Mouse (Mus musculus) midbrain, embryonic 10.5 days (tissue): ENCODE measurements at regions not wholly inside any gene's neighbourhood (a gene's known extent, or its start where the extent isn't known, plus 50 kb on each side); places are given as distances from the start of the nearest gene placed in this dataset.
"Not testable (repeated sequence)": the region's sequence is repeated elsewhere in the genome, so short reads cannot be mapped to it uniquely, and the experiment has no call there.

Experiments used
- DNase-seq: peaks from one replicate; pipeline ENCODE4 v3.0.0-alpha.2; 2017; ENCODE audit warnings: low spot score
- H3K27ac ChIP-seq: fragments of 300-500 bp; sonication (generic); replicated peaks from 2 replicates; pipeline ENCODE4 v1.5.1; 2016; ENCODE audit warnings: mild to moderate bottlenecking
- H3K27me3 ChIP-seq: fragments of 300-500 bp; sonication (generic); 2 replicates; pipeline ENCODE4 v1.6.1; 2016; ENCODE audit warnings: low read depth, mild to moderate bottlenecking; ENCODE audit not compliant: poor library complexity, severe bottlenecking
- H3K36me3 ChIP-seq: fragments of 300-500 bp; sonication (generic); 2 replicates; pipeline ENCODE4 v1.6.1; 2016; ENCODE audit warnings: mild to moderate bottlenecking, moderate library complexity
- H3K4me1 ChIP-seq: fragments of 300-500 bp; sonication (generic); 2 replicates; pipeline ENCODE4 v1.6.1; 2016
- H3K4me3 ChIP-seq: fragments of 300-500 bp; sonication (generic); 2 replicates; pipeline ENCODE4 v1.5.1; 2016; ENCODE audit warnings: mild to moderate bottlenecking, moderate library complexity
- H3K9me3 ChIP-seq: fragments of 300-500 bp; sonication (generic); replicated peaks from 2 replicates; pipeline ENCODE4 v1.6.1; 2016; ENCODE audit warnings: mild to moderate bottlenecking
- WGBS: fragments of 180-500 bp; shearing (Covaris S2); methylation state at CpG from one replicate; pipeline ENCODE4 v1.1.7; 2016; 5-methylcytosine and 5-hydroxymethylcytosine counted together

DNA sequence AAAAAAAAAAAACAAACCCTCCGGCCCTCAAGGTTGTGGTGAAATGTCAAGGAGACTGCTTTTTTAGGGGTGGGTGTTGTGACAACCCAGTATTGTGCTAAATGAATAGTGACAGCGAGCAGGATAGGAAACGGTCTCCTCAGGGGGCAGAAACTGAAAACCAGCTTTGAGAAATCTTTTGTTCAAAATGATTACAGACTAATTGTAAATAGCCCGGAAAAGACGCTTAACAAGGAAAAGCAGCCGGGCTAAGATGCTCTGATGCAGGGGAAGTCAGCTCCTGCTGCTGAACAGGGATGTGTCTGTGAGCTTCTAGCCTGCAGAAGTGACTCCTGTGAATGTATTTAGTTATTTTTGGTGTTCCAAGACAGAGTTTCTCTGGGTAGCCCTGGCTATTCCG is 118.5 kb downstream of the Phlda1 start:
- Histone ChIP-seq H3K27ac (no peak overlapping the region), H3K27me3 (peaks cover 80% of the 10 kb centered on the region), H3K36me3 (no peaks in the 10 kb centered on the region), H3K4me1 (peaks cover 10% of the 10 kb centered on the region), H3K4me3 (no peak overlapping the region), H3K9me3 (no peaks in the 10 kb centered on the region)
- DNase-seq, result no peak
- WGBS, result 23% methylated on average over 7 of the region's 7 CpGs

- Histone ChIP-seq H3K27ac (no peak overlapping the region), H3K4me1 (peaks cover 10% of the 10 kb centered on the region), H3K4me3 (no peak overlapping the region), H3K27me3 (peaks cover 74% of the 10 kb centered on the region), H3K36me3 (no peaks in the 10 kb centered on the region), H3K9me3 (no peaks in the 10 kb centered on the region)
- WGBS, result 96% methylated on average over 11 of the region's 11 CpGs
- DNase-seq, result no peak
Observed at GRCm38 (mm10) chr10:111625573-111625972, 119.5 kb downstream of the Phlda1 start.

- no peak for DNase-seq
- no peaks in the 10 kb centered on the region for H3K36me3 ChIP-seq
- H3K4me3 ChIP-seq, result no peak overlapping the region
- no peaks in the 10 kb centered on the region for H3K9me3 ChIP-seq
- 93% methylated on average over 6 of the region's 6 CpGs for WGBS
- H3K27me3 ChIP-seq, result peaks cover 69% of the 10 kb centered on the region
- no peak overlapping the region for H3K27ac ChIP-seq
- H3K4me1 ChIP-seq, result peaks cover 10% of the 10 kb centered on the region
Observed at GRCm38 (mm10) chr10:111626009-111626408, 119.9 kb downstream of the Phlda1 start.

DNA sequence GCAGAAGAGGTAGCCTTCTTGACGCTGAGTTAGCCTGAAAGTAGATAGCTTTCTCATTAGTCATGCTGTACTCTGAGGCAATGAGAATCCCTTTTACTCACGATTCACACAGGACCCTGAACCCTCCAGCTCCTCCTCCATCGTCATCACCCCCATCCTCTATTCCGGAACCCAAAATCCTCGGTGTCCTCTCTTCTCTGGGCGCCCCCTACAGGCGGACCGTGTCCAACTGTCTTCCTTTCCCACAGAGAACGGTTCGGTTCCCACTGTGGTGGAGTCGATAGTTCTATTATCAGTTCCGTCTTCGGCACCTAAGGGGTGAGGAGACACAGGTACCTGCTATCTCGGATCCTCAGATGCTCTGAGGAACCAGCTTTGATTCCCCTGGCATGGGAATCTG is 130.2 kb downstream of the Phlda1 start:
- Histone ChIP-seq H3K9me3 (no peaks in the 10 kb centered on the region), H3K4me3 (no peak overlapping the region), H3K27me3 (no peaks in the 10 kb centered on the region), H3K27ac (no peak overlapping the region), H3K36me3 (no peaks in the 10 kb centered on the region), H3K4me1 (no peaks in the 10 kb centered on the region)
- DNase-seq, result no peak
- 61% methylated on average over 14 of the region's 14 CpGs for WGBS

DNA sequence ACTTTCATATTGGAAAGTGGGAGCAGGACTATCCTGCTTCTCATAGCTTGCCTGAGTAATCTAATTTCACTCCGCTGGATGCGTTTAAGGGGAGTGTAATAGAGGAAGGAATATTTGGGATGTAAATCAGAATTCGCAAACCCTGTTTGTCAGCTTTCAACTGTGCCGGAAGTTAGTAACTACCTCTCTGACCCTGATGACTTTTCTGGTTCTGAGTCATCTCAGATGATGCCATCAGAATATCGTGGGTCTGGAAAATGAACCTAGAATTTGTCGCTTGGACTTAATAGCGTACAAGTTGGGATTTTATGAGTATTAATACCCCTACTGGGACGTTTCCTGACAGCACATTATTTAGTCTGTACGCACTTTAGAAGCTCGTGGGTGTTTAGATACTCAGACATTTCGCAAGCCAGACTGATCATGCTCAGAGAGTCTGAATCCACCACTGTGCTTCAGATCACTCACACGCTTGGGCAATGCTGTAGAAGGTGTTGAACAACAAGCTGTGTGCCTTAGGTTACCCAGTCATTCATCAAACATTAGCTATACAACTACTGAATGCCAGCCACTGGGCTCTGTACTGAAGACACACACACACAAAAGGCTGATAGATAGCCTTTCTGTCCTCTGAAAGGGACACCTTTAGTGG is 131.1 kb downstream of the Phlda1 start:
- no peaks in the 10 kb centered on the region for H3K4me1 ChIP-seq
- no peaks in the 10 kb centered on the region for H3K9me3 ChIP-seq
- DNase-seq, result no peak
- 93% methylated on average over 12 of the region's 12 CpGs for WGBS
- no peak overlapping the region for H3K4me3 ChIP-seq
- H3K27ac ChIP-seq, result no peak overlapping the region
- no peaks in the 10 kb centered on the region for H3K36me3 ChIP-seq
- H3K27me3 ChIP-seq, result no peaks in the 10 kb centered on the region

- Histone ChIP-seq H3K27ac (no peak overlapping the region), H3K9me3 (no peaks in the 10 kb centered on the region), H3K27me3 (no peaks in the 10 kb centered on the region), H3K36me3 (no peaks in the 10 kb centered on the region), H3K4me3 (no peak overlapping the region), H3K4me1 (no peaks in the 10 kb centered on the region)
- WGBS, result 89% methylated on average over 7 of the region's 7 CpGs
- no peak for DNase-seq
Observed at GRCm38 (mm10) chr10:111639866-111640265, 133.8 kb downstream of the Phlda1 start.

- Histone ChIP-seq H3K4me1 (no peaks in the 10 kb centered on the region), H3K27me3 (no peaks in the 10 kb centered on the region), H3K36me3 (no peaks in the 10 kb centered on the region), H3K4me3 (no peak overlapping the region), H3K9me3 (no peaks in the 10 kb centered on the region), H3K27ac (no peak overlapping the region)
- DNase-seq, result no peak
- WGBS, result 78% methylated on average over 2 of the region's 2 CpGs
Observed at GRCm38 (mm10) chr10:111642683-111643082, 136.6 kb downstream of the Phlda1 start.

- WGBS, result 91% methylated on average over 2 of the region's 2 CpGs
- H3K27me3 ChIP-seq, result peaks cover 63% of the 10 kb centered on the region
Observed at GRCm38 (mm10) chr10:111653773-111654172, 147.7 kb downstream of the Phlda1 start.

DNA sequence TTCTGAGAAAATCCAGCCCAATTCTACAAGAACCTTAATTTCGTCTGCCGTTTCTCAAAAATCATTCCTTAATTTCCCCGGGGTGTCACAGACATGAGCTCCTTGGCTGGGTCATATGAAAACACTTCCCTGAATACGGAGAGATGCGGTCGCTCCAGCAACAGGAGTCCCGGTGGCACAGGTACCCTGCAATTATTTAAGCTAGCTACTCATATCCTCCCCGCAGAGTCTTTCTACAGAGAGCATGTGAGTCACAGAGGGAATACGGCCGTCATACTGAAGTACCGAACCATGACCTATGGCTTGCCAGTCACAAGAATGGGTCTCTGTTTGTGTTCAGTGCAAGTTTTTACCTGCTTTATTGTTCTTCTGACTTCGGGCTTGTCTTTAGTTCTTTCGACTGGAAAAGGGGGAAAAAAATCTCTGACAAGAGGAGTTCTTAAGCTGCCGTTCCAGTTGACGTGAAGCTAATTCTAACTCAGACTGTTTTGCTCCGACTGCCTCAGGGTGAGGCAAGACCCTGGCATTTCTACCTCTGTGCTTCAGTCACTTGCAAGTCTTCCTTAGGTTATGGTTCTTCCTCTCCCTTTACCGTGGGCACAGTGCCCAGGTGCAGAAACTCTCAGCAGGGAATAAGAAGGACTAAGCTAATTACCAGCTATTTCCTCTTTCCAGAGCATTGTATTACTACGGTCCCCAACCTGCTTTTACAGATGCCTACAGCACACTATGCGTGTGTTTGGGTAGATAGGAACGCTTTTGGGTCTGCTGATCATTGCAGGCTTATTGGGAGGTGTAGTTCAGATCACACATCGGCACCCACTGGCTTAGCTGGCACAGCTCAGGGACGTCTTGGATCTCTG is 148.5 kb downstream of the Phlda1 start:
- no peaks in the 10 kb centered on the region for H3K9me3 ChIP-seq
- no peak overlapping the region for H3K27ac ChIP-seq
- H3K4me1 ChIP-seq, result peaks cover 19% of the 10 kb centered on the region
- DNase-seq, result no peak
- peaks cover 66% of the 10 kb centered on the region for H3K27me3 ChIP-seq
- WGBS, result 69% methylated on average over 22 of the region's 22 CpGs
- no peak overlapping the region for H3K4me3 ChIP-seq
- no peaks in the 10 kb centered on the region for H3K36me3 ChIP-seq

More at GRCm38 (mm10) chr10:111653773-111654172, 147.7 kb downstream of the Phlda1 start:
- not testable (repeated sequence) for DNase-seq, H3K4me3 ChIP-seq, H3K36me3 ChIP-seq, H3K9me3 ChIP-seq, H3K27ac ChIP-seq
- peaks cover 13% of the 10 kb centered on the region for H3K4me1 ChIP-seq

DNA sequence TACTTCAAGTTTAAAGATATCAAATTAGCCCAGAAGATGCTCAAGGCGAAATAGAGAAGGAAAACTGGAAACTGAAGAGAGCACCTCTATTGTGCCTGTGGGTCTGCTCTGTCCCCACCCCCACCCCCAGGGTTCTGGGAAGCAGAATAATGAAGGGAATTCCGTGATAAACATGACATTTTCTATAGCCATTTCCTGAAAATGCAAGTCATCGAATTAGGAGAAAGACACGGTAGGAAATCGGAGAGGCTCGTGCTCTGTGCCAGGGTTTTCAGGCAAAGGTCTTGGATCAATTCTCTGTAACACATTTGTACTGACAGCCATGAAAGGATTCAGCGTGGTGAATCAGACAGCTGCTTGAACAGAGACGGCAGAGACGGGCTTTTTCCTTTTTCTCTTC is 152.7 kb downstream of the Phlda1 start:
- no peaks in the 10 kb centered on the region for H3K9me3 ChIP-seq
- no peaks in the 10 kb centered on the region for H3K36me3 ChIP-seq
- H3K4me3 ChIP-seq, result no peak overlapping the region
- no peak overlapping the region for H3K27ac ChIP-seq
- peaks cover 26% of the 10 kb centered on the region for H3K4me1 ChIP-seq
- DNase-seq, result peak; percentile 44
- H3K27me3 ChIP-seq, result peaks cover 94% of the 10 kb centered on the region
- 40% methylated on average over 9 of the region's 9 CpGs for WGBS

DNA sequence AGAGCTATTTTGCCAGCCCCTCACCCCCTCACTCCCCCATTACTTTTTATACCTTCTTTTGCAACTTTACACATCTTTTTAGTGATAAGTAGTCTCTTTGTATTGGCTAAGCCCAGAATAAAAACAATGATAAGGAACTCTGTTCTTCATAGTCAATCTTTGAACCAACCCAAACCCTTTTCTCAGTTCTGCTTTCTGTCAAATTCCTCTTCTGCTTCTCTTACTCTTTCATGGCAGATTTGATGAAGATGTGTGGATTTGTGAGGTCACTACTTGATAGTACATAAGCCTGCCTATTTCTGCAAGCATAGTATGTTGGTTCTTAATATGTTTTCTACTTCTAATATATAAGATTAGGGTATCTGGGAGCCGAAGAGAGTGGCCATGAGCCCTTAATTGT is 156.6 kb downstream of the Phlda1 start:
- Histone ChIP-seq H3K27ac (no peak overlapping the region), H3K36me3 (no peaks in the 10 kb centered on the region), H3K9me3 (no peaks in the 10 kb centered on the region), H3K4me3 (no peak overlapping the region), H3K27me3 (peaks cover 91% of the 10 kb centered on the region), H3K4me1 (peaks cover 22% of the 10 kb centered on the region)
- no peak for DNase-seq
- 76% methylated on average over 1 of the region's 1 CpGs for WGBS

DNA sequence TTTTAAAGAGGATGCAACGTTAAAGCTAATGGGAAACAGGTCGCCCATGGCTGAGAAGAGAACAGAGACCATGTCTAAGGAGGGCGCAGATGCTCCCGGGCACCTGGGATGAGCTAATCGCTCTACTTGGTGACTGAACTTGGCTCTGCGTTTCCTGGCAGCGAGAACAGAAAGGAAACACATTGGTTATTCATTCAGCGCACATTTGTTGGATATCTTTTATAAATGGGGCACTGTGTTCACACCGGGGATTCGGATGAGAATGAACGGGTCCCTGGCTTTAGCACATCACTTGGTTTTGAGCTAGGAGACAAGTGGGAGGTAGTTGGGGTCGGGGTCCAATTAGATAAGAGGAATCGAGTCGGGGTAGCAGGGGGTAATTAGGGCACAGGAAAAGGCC is 159.7 kb downstream of the Phlda1 start:
- Histone ChIP-seq H3K27me3 (peaks cover 70% of the 10 kb centered on the region), H3K9me3 (no peaks in the 10 kb centered on the region), H3K36me3 (no peaks in the 10 kb centered on the region), H3K4me1 (peaks cover 16% of the 10 kb centered on the region), H3K27ac (no peak overlapping the region), H3K4me3 (no peak overlapping the region)
- 90% methylated on average over 14 of the region's 14 CpGs for WGBS
- no peak for DNase-seq

DNA sequence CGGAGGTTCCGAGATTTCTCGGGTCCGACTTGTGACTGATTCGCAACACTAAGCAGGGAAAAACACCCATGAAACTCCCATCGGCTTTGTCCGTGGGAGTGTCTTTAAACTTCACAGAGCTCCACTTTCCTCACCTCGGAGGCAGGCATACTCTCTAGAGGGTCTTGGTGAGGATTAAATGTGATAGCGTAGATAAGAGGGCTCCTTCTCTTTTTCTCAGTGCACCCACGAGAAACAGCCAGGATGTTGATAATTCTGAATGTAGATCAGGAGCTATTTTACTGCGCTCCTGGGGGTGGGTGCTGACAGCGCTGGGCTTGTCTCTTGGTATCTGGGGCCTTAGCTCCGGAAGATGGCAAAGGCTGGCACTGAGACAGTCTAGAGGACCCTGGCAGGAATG is 160.9 kb downstream of the Phlda1 start:
- Histone ChIP-seq H3K36me3 (no peaks in the 10 kb centered on the region), H3K27me3 (peaks cover 63% of the 10 kb centered on the region), H3K4me1 (peaks cover 17% of the 10 kb centered on the region), H3K27ac (no peak overlapping the region), H3K4me3 (no peak overlapping the region), H3K9me3 (no peaks in the 10 kb centered on the region)
- no peak for DNase-seq
- WGBS, result 91% methylated on average over 13 of the region's 13 CpGs
